Mouse (Mus musculus) left cerebral cortex, adult 18-20 months (tissue): ENCODE data around the gene Wdpcp. TPM values are rescaled to one million over a fixed set of nuclear protein-coding genes. Genes with fewer than 3 reads are reported as not detected.
"Not testable (repeated sequence)": the region's sequence is repeated elsewhere in the genome, so short reads cannot be mapped to it uniquely, and the experiment has no call there.

Experiments used
- DNase-seq, 2 experiments: peaks; one replicate each; pipeline ENCODE4 v3.0.0; 2021 to 2022; ENCODE audit warnings: low spot score in 2 of 2, mixed read lengths in 1 of 2
- long read RNA-seq, 2 experiments: library from polyadenylated mRNA; stranded (forward); transcript quantifications; one replicate each; pipeline ENCODE4 v2.0.0; 2021
- total RNA-seq, 2 experiments: library from RNA; stranded (reverse); gene quantifications; 2 replicates each; pipeline ENCODE4 v1.2.3; 2021

The Wdpcp gene
- total RNA-seq = 10 to 100 TPM; 13.5 to 13.9 TPM
- long read RNA-seq, experiment 1, transcript Wdpcp-201 (18 exons, 2,792 nt) = major isoform, 6 of 14 reads
- long read RNA-seq, experiment 1, partial matches to known transcripts = 1 of 14 reads
- long read RNA-seq, experiment 1, other reads (novel, unspliced or antisense) = 7 of 14 reads
- long read RNA-seq, experiment 2, transcript Wdpcp-201 (18 exons, 2,792 nt) = major isoform, 5 of 7 reads
- long read RNA-seq, experiment 2, partial matches to known transcripts = 0 of 7 reads
- long read RNA-seq, experiment 2, other reads (novel, unspliced or antisense) = 2 of 7 reads

DNA sequence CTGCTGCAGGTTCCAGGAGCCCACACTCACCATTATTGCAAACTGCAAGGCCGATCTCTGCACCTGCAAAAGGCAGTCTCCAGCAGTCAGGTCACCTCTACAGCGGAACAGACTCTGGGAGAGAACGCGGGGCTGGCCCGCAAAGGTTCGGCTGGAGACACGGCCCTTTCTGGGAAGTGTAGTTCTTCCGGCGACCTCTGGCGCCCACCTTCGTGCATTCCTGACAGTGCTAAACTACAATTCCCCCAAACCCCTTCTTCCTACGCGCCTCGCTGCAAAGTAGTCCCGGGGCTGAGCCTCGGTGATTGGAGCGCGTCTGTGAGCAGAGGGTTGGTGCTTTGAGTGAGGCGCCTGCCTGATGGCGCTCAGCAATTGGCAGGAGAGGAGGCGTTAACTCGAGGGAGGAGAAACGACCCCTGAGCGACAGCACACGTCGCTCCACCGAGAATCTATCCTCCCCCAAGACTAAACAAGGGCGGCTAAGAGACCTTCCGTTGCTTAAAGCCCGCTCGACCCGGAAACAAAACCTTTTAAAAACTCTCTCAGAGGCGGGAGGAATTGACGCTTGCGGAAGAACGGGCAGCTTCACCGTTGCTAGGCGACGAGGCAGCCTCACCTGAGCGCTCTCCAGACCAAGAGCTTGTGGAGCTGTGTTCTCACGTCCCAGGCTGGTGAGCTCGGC is at the start of gene Wdpcp, which contains the start of gene Mdh1:
Gene Wdpcp, plus strand, starts transcription at position 536 of the 682 bp plus-strand sequence.
Gene Mdh1, minus strand, starts transcription at position 668 of the 682 bp plus-strand sequence.
- peak; percentile 93 to 97 for DNase-seq

DNA sequence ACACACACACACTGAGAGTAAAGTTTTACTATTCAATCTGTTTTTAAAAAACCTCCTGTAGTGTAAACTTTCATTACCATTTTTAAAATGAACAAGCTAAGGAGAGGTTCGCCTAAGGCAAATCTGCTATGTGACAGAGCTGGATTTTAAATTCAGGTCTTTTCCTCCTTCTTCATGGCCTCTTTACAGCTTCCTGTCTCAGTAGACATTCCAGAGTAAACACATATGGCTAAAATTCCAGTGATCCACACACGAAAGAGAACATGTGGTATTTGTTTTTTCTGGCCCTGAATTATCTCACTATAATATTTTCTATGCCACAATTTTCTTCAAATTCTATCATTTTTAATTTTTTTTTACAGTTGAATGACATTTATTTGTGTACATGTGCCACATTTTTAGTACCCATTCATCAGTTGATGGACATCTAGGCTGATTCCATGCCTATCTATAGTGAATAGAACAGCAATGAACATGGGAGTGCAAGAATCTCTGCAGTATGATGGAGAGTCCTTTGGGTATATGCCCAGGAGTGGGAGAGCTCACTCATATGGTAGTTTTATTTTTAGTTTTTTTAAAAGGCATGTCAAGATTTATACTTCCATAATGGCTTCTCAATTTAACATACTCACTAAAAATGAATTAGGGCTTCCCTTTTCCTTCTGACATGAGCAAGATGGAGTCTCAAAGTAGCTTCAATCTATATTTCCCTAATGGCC is 43.2 kb upstream of the Wdpcp start:
- no peak for DNase-seq

DNA sequence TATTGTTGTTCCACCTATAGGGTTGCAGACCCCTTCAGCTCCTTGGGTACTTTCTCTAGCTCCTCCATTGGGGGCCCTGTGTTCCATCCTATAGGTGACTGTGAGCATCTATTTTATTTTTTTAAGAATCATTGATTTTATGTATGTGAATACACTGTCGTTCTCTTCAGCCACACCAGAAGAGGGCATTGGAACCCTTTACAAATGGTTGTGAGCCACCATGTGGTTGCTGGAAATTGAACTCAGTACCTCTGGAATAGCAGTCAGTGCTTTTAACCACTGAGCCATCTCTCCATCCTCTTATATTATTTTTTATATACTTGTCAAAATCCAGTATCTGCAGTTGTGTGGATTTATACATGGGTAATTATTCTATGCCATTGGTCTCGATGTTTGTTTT is 41.2 kb upstream of the Wdpcp start:
- DNase-seq = not testable (repeated sequence)

DNA sequence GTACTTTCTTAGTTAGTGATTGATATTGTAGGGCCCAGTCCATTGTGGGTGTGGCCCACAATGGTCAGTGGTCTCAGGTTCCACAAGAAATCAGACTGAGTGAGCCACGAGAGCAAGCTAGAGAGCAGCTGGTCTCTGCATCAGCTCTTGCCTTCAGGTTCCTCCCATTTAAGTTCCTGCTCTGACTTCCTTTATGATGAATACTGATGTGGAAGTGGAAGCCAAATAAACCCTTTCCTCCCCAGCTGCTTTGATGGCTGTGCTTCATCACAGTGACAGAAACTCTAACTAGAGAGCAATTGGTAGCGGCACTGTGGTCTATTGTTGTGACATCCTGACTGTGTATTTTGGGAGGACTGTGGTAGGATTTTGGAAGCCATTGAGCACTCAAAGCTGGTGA is 32.0 kb upstream of the Wdpcp start:
- no peak for DNase-seq

DNA sequence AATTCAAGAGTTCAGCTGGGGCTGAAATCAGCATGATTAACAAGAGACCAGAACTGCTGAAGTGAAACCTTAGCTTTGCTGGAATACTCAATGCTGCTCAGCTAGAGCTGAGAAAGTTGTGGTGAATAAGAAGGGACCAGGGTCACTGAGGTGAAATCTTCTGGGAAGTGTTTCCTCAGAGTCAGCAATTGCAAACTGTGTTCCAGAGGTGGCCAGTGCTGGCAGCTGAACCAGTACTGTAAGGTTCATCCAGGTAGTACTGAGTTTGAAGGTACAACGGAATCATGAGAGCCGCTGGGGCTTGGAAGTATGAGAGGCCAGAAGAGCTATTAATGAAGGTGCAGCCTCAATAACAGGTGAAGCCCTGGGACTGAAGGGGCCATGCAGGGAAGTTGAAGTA is 31.4 kb upstream of the Wdpcp start:
- no peak for DNase-seq

DNA sequence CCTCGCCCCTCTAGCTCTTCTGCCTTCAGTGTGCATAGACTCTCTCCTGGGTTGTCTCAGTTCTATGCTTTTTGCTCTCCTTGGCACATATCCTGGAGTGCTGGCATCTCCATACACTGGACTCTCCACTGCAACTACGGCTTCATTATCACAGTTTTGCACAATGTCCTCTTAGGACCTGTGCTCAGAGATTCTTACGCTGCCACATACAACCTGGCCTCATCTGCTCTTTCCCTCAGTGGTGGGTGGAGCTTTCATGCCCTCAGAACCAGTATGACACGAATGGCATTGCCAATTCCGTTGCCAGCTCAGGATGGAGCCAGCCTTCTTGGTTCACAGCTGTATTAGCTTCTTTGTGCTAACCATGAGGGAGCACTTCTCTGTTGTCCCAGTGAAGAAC is 29.3 kb upstream of the Wdpcp start:
- DNase-seq = no peak

DNA sequence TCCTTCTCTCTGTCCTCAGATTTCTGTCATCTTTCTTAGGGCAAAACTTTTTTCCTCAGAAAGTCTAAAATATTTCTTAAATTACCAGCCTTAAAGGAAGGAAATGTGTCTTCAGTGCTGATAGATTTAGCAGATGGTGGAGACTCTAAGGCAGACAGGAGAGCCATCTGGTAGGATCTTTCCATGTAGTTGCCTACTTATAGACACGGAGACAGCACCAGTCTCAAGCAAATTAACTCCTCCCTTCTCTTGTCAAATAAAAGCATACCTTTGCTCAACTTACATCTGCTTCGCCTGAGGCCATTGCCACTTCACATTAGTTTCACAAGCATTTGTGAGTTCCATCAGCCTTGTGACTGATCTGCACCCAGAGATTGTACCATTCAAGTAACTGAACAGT is 27.0 kb upstream of the Wdpcp start:
- peak in 1 of 2 experiments; percentile 17 for DNase-seq

DNA sequence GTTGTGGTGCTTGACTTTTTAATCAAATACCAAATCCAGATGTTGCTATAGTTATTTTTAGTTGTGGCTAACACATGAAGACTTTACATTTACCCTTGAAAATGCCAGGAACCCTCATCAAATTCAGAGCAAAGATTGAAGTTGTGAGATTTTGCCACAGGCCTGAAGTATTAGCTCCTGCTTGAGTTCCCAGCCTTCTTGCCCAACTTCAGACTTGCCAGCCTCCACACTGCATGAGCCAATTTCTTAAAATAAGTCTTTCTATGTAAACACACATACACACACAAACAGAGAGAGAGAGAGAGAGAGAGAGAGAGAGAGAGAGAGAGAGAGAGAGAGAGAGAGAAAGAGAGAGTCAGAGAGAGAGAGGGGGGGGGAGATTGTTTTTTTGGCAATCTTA is 26.1 kb upstream of the Wdpcp start:
- DNase-seq = no peak

DNA sequence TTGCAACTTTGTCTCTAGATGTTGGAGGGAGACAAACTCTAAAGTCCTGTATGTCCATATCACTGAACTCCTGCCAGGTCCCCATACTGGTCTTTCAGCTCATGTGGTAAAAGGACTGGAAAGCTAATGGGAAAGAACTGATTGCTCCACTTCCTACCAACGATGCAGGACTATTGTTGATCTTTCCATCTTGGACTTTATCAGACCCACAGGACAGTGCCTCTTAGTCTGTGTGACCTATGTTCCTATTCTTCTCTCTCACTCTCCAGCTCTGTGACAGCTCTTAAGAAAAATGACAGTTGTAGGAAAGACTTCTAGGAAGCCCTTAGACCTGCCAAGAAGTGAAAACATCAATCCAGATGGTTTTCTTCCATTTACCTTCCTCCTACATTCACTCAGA is 25.4 kb upstream of the Wdpcp start:
- DNase-seq = no peak

DNA sequence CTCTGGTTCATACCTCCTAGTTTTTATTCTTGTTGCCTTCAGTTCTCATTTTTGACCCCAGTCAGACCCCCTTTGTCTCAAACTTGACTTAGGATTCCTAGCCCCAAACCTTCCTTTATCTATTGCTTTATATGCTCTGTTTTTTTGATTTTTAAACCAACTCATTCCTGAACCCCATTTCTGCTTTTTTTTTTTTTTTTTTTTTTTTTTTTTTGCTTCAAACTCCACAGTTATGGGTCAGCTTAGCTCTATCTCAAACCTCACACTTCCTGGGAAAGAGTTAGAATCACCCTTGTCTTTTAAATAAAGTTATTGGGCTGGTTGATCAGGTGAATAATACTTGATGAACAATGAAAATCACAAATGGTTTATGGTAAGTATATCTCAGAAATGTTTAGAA is 24.5 kb upstream of the Wdpcp start:
- no peak for DNase-seq

DNA sequence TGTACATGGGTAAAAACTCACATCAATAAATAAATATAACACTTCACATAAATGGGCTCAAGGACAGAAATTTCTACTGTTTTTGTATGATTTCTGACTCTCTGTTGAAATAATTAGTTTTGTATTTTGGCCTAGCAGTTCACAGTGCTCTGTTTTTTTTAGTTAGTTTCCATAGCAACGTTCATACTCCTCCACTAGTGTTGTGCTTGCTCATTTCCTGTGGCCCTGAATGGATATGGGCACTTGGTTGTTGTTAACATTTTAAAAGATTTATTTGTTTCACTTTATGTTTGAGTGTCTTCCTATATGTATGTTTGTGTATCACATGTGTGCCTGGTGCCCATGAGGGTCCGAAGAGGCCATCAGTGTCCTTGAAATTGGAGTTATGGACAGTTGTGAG is 23.0 kb upstream of the Wdpcp start:
- DNase-seq = no peak

DNA sequence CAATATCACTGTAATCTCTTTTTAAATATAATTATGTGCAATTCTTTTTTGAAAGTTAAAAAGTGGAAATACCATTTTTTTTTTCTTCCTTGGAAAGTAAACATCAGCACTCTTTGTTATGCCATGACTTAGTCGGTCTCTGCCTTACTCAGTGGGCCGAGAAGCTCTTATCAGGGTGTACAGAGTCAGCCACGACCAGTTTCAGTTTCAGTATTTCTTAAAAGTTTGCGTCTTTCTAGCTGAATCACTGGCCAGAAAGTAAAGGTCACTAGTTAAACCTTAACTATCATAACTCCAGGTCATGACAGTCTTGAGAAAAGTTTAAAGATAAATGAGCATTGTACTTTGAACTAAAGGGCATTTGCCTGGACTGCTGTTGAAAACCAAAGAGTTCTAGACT is 22.3 kb upstream of the Wdpcp start:
- no peak for DNase-seq

DNA sequence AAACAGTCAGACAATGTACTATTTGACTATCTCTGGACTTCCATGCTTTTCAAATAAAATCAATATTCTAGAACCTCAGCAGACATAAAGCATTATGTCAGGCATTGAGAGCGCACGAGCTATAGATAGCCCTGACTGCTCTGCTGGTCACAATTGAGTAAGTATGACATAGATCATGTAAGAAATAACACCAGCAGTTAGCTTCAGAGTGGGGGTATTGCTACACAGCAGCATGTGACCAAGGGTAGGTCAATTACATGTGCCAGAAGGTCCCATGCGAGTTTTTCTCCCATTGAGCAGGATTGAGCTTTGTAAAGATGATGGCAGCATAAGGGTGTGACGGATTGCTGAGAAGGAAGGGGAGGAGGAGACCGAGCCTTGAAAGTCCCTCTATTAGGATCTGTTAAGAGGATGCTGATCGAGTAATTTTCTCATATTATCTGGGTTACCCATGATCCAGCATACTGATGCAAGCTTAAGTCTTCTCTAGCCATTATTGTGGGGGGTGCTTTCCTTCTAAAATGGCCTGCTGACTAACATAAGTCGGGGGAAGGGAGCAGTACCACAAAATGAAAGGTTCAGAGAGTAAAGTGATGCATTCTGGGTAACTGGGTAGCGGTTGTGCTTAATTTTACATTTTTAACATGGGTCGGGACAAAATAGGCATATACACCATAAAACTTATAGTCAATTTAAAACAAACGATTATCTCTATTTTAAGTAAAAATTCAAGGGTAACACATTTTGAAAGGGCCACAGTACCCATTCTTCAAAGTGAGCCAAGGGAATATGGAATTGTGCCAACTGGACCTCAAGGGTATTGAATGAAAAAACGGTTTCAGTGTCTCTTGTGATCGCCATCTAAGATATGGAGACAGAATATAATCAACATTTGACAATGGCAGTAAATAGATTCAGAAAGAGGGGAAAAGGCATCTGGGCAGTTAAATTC is 21.5 kb upstream of the Wdpcp start:
- no peak for DNase-seq

DNA sequence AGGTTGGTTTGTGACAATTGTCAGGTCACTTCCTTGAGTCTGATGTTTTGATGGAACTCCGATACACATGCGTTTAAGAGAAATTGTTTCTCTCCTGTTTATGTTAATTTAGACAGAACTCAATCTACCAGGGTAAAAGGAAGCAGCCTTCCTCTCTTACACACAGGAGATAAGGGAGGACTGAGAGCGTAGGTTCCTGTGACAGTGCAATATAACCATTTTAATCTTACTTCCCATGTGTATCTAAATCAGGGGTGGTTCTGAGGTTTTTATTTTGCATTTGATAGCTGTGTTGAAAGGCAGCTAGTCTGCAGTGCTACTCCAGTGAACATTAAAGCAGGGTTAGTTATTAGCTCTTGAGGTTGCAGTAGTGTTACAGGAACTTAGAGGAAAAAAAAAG is 20.0 kb upstream of the Wdpcp start:
- DNase-seq = no peak

DNA sequence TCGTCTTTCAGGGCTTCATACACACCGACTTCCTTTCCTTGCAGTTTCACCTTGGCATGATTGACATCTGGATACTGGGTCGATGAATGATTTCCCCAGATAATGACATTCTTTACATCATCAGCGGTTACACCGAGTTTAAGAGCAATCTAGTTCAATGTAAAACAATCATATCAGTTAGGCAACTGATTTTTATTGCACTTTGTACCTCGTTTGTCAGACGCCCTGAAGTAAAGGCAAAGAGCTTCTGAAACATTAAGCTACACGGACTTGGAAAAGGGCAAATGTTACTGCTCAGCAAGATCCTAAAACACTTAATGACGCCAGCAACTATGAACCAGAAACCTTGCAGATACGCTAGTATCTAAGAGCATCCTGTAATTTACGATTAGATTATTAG is 12.3 kb upstream of the Wdpcp start:
- DNase-seq = no peak

DNA sequence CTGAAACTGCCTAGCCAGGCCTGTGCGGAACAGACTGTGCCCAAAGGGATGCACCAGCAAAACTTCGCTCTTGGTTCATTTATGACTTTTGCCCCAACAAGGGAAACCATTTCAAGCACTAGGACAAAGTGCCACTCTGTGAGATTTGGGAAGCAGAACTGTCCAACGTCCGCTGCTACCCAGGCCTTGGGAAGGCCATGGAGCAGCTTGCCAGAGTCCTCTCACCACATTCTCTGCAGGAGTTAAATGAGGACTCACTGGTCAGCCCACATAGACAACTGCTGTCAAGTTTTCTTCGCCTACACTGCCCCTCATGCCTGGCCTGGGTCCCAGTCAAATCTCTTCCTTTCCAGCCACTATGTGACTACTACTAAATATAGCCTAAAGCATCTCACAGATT is 10.7 kb upstream of the Wdpcp start:
- peak; percentile 24 to 40 for DNase-seq

DNA sequence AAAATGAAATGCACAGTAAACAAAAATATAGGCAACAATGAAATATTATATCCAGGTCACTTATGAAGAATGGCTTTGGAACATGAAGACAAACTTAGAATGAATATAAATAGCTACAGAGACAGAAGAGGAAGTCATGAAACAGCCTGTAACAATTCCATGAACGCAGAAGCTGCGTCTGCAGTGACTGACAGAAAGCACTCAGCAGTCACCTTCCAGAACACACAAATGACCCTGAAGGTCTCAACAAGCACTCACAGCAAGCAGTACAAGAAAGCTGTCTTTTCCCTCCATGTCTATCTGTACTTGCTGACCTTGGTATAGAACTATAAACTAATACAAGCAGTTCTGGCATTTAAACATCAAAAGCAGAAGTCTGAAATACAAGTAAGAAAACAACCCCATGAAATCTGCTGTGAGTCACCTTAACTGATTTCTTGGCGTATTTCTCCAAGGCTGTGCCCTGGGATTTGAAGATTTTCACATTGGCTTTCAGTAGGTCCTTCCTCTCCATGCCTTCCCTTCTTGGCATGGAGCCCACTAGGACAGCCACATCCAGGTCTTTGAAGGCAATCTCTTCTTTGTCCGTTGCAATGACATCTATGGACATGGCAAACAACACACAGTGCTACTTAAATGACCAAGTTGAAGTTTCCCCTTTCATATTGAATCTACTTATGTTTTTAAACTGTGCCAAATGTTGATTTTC is 8.3 kb upstream of the Wdpcp start:
- no peak for DNase-seq

DNA sequence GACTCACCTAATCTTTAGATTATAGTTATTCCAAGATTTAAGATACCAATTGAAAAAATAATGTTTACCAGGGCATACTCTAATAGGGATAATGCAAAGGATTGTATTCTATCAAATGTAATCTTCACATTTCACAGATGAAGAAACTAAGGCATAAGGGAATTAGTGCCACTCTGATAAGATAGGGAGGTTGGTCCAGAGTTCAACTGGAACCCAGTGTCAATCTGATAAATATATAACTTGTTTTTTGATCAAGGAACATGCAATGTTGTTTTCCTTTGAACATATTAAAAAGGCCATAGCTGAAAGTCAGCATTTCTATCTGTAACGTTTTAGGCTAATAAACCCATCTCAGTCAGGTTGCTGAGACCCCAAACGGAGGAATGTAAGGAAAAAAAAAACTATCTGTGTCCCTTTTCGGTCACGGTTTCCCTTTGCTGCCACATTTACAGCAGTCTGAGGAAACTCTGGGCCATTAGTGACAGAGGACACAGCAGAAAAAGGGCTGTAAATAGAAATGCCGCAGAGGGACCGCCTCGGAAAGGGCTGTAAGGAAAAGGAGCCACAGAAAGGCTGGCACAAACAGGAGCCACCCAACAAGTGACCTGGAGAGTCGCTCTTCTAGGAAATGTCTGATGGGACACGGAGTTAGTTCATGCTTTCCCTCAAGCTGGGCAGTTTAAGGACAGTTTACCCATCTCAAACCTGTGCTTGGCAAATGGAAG is 7.2 kb upstream of the Wdpcp start:
- no peak for DNase-seq

DNA sequence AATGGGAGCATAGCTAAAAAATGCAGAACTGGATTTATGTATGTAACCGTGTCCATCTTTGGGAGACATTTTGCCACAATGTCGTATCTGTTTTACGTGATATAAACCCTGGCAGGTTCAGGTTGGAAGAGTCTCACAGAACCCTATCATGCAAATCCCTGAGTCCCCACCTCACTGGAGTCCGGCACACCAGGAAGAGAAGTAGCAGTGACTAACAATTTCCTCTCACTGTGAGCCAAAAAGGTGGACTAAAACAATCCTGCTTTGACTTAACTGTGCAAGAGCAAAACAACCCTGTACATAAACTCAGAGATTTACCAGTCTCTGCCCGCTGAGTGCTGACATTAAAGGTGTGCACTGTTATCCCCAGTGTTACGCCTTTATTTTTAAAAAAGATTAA is 5.1 kb upstream of the Wdpcp start:
- no peak for DNase-seq

DNA sequence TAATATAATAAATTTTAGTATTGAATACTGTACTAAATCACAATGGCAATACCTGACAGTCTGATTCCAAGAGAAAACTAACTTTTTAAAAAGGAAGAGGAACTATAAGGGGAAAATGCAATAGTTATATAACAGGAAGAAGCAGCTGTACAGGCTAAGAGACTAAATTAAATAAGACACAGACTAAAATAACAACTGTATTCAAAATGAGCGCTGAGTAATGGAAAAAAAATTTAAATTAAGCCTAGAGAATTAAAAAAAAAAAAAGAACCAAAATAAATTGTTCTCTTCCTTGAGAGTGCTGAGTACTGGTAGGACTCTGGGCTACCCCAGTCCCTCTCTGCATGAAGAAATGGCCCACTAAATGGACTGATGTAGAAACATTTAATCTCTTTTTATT is 4.3 kb upstream of the Wdpcp start:
- no peak for DNase-seq
